9 mouse cellular contexts compared by ENCODE assay signal in genomic region chr4:66401186-66401681, GRCm38 (mm10). TPM values are rescaled to one million over a fixed set of nuclear protein-coding genes. Genes with fewer than 3 reads are reported as not detected.
A peak's percentile ranks its signal among the peaks of the same experiment; 100 is the strongest.
DNase-seq lines count a peak whose midpoint lies in the region; ATAC-seq and TF ChIP-seq lines count a peak whose summit lies in the region.
"Had no signal": no experiment of that assay in that cellular context is flagged by ENCODE, and none has a peak within 500 bp of the region (broad histone marks: within the 10 kb centered on the region; RNA-seq: fewer than 3 reads in every experiment).

No protein-coding gene starts in this region.

- intact Hi-C loops in left cerebral cortex, postnatal 14 days (cut with DNase I): loop anchor here (5.0 kb wide), 1 partner anchor 744 kb away; no protein-coding TSS in a partner anchor

- H3K27me3 ChIP-seq in forebrain, embryonic 12.5 days: peaks cover 36% of the 10 kb centered on the region

- H3K27ac ChIP-seq in forebrain, embryonic 12.5 days: no peak overlapping the region

- no peaks in the 10 kb centered on the region for H3K9me3 ChIP-seq in forebrain, embryonic 12.5 days

- 23% methylated on average over 8 of the region's 8 CpGs for WGBS in lung, adult 2 months
- 19% methylated on average over 8 of the region's 8 CpGs for WGBS in forebrain, embryonic 12.5 days

- no peak overlapping the region for H3K9ac ChIP-seq in forebrain, embryonic 12.5 days

- H3K4me1 ChIP-seq in lung, adult 2 months (ENCODE audit: control insufficient read depth, insufficient read depth, low read length): no peaks in the 10 kb centered on the region
- H3K4me1 ChIP-seq in forebrain, embryonic 12.5 days: peaks cover 25% of the 10 kb centered on the region

- H3K4me3 ChIP-seq in lung, adult 2 months (replicated peaks; ENCODE audit: extremely low read depth, low read depth, low read length): no peak overlapping the region
- H3K4me3 ChIP-seq in forebrain, embryonic 12.5 days (replicated peaks): peak overlapping the region; percentile 11

- no peaks in the 10 kb centered on the region for H3K36me3 ChIP-seq in forebrain, embryonic 12.5 days (replicated peaks)

- peak; percentile 24; the same call in 1 of the 2 replicates for ATAC-seq in forebrain, embryonic 12.5 days (ENCODE audit: low FRiP score)

- no peak for TF ChIP-seq POLR2A in lung, adult 2 months (IDR thresholded peaks at IDR 0.05; ENCODE audit: borderline replicate concordance, extremely low read depth, low read depth, low read length)

- peak; percentile 47 for TF ChIP-seq CTCF in lung, adult 2 months (IDR thresholded peaks at IDR 0.05; ENCODE audit: insufficient read depth, low read length)

- no peak for DNase-seq in lung, adult 2 months
- no peak for DNase-seq in lung, postnatal 25 days (ENCODE audit: low spot score)
- peak; percentile 54 to 56 for DNase-seq in left cerebral cortex, postnatal 14 days (ENCODE audit: low spot score in 2 of 2)
- peak; percentile 50 to 60 for DNase-seq in right cerebral cortex, adult 2 months (ENCODE audit: low spot score in 2 of 2)
- DNase-seq in urinary bladder, postnatal 10 days (ENCODE audit: low spot score): no peak
- no peak for DNase-seq in spleen, adult 12 weeks (ENCODE audit: low spot score)
- DNase-seq in heart, adult 9 months (ENCODE audit: low spot score in 2 of 2): no peak

- H3K4me2 ChIP-seq in forebrain, embryonic 12.5 days: peak overlapping the region; percentile 96

RNA-seq across cellular contexts. Expression of gene Astn2, which starts 3.2 kb away (rescaled TPM):
- polyA plus RNA-seq in lung, adult 2 months (2012; rRNA removed): 9.0 and 10.7 TPM in 2 replicates
- 1.7 and 1.9 TPM in 2 replicates for polyA plus RNA-seq in forebrain, embryonic 12.5 days (2016; fragmentation: Nextera tagmentation; extraction: Ambion mirVana)
- 10 to 100 TPM; 40.4 to 43.4 TPM for total RNA-seq in left cerebral cortex, postnatal 14 days (2021)
- polyA plus RNA-seq: liver, embryonic 16.5 days had no signal

Comparison
In these comparisons a context has a peak if more than half of its experiments do, and no peak if none do; other contexts are left out.
1. DNase-seq: peak in left cerebral cortex, postnatal 14 days (2 of 2) and right cerebral cortex, adult 2 months (2 of 2); none in lung, adult 2 months (single experiment), lung, postnatal 25 days (single experiment), urinary bladder, postnatal 10 days (single experiment), spleen, adult 12 weeks (single experiment) and heart, adult 9 months (0 of 2).